Mouse (Mus musculus): ENCODE measurements around the gene Ror2. TPM values are rescaled to one million over a fixed set of nuclear protein-coding genes. Genes with fewer than 3 reads are reported as not detected.
A peak's percentile ranks its signal among the peaks of the same experiment; 100 is the strongest.

The Ror2 gene
- polyA plus RNA-seq, 1 experiment from 2014 or later: 18.2 TPM

- H3K4me3 ChIP-seq (ENCODE audit: low read depth, low read length): peak overlapping the region; percentile 22
- H3K4me1 ChIP-seq (ENCODE audit: insufficient read depth): peaks cover 23% of the 10 kb centered on the region
- H3K36me3 ChIP-seq (ENCODE audit: insufficient read depth): no peaks in the 10 kb centered on the region
- 32% methylated on average over 24 of the region's 24 CpGs for WGBS
- peak overlapping the region; percentile 53 for H3K4me2 ChIP-seq
- TF ChIP-seq CTCF (IDR thresholded peaks at IDR 0.05; ENCODE audit: low read depth): no peak
- peak overlapping the region; percentile 38 for H3K9ac ChIP-seq
- peak; percentile 77 for ATAC-seq (ENCODE audit: insufficient read depth)
- DNase-seq: peak; percentile 71
- H3K27ac ChIP-seq (ENCODE audit: low read depth): peak overlapping the region; percentile 66
- no peaks in the 10 kb centered on the region for H3K9me3 ChIP-seq (ENCODE audit: low read depth, low read length)
- no peaks in the 10 kb centered on the region for H3K27me3 ChIP-seq (ENCODE audit: insufficient read depth, low read length)
Observed at GRCm38 (mm10) chr13:53248586-53249401, 37.1 kb downstream of the Ror2 start.

- no peaks in the 10 kb centered on the region for H3K27me3 ChIP-seq (ENCODE audit: insufficient read depth, low read length)
- H3K4me3 ChIP-seq (ENCODE audit: low read depth, low read length): no peak overlapping the region
- DNase-seq (peak; percentile 40), ATAC-seq (ENCODE audit: insufficient read depth) (no peak)
- no peak overlapping the region for H3K9ac ChIP-seq
- H3K9me3 ChIP-seq (ENCODE audit: low read depth, low read length): no peaks in the 10 kb centered on the region
- H3K4me1 ChIP-seq (ENCODE audit: insufficient read depth): peaks cover 23% of the 10 kb centered on the region
- H3K36me3 ChIP-seq (ENCODE audit: insufficient read depth): no peaks in the 10 kb centered on the region
- no peak overlapping the region for H3K4me2 ChIP-seq
- no peak for TF ChIP-seq CTCF (IDR thresholded peaks at IDR 0.05; ENCODE audit: low read depth)
- peak overlapping the region; percentile 6; the same call in 1 of the 2 replicates for H3K27ac ChIP-seq (ENCODE audit: low read depth)
- 50% methylated on average over 6 of the region's 6 CpGs for WGBS
Observed at GRCm38 (mm10) chr13:53248080-53248479, 37.8 kb downstream of the Ror2 start.

- WGBS: 55% methylated on average over 6 of the region's 6 CpGs
- no peak overlapping the region; the same call in 1 of the 2 replicates for H3K4me2 ChIP-seq
Observed at GRCm38 (mm10) chr13:53247175-53247574, 38.7 kb downstream of the Ror2 start.

DNA sequence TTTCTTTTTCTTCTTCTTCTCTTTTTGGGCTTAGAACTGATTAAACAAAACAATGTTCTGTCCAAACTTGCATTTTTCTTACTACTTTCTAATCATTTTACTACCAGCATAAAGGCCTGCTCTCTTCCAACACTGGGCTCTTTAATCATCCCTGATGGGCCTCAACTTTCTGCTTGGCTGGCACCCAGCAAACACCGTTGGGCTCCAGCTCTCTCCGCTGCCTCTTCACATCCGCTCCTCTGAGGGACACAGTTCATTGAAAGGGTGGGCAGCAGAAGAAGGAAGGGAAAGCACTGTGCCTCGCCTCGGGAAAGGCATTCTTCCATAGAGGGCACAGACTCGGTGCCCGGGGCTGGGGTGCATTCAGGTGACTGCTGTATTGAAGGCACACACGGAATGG is 41.8 kb downstream of the Ror2 start:
- H3K36me3 ChIP-seq (ENCODE audit: insufficient read depth): peaks cover 4% of the 10 kb centered on the region; the same call in 1 of the 2 replicates
- H3K4me1 ChIP-seq (ENCODE audit: insufficient read depth): peaks cover 19% of the 10 kb centered on the region
- H3K4me2 ChIP-seq: no peak overlapping the region
- ATAC-seq (ENCODE audit: insufficient read depth) (no peak), DNase-seq (peak; percentile 70)
- H3K27ac ChIP-seq (ENCODE audit: low read depth): peak overlapping the region; percentile 7; the same call in 1 of the 2 replicates
- no peak overlapping the region for H3K4me3 ChIP-seq (ENCODE audit: low read depth, low read length)
- no peaks in the 10 kb centered on the region for H3K27me3 ChIP-seq (ENCODE audit: insufficient read depth, low read length)
- TF ChIP-seq CTCF (IDR thresholded peaks at IDR 0.05; ENCODE audit: low read depth): no peak
- WGBS: 39% methylated on average over 8 of the region's 8 CpGs
- H3K9me3 ChIP-seq (ENCODE audit: low read depth, low read length): peaks cover 6% of the 10 kb centered on the region; the same call in 1 of the 2 replicates
- no peak overlapping the region for H3K9ac ChIP-seq

More at GRCm38 (mm10) chr13:53247175-53247574, 38.7 kb downstream of the Ror2 start:
- ATAC-seq (ENCODE audit: insufficient read depth) (no peak), DNase-seq (peak; percentile 25)
- H3K36me3 ChIP-seq (ENCODE audit: insufficient read depth): peaks cover 4% of the 10 kb centered on the region; the same call in 1 of the 2 replicates
- H3K9ac ChIP-seq: no peak overlapping the region
- H3K4me1 ChIP-seq (ENCODE audit: insufficient read depth): peaks cover 23% of the 10 kb centered on the region
- no peaks in the 10 kb centered on the region for H3K27me3 ChIP-seq (ENCODE audit: insufficient read depth, low read length)
- H3K4me3 ChIP-seq (ENCODE audit: low read depth, low read length): no peak overlapping the region
- no peak for TF ChIP-seq CTCF (IDR thresholded peaks at IDR 0.05; ENCODE audit: low read depth)
- peak overlapping the region; percentile 40 for H3K27ac ChIP-seq (ENCODE audit: low read depth)
- no peaks in the 10 kb centered on the region for H3K9me3 ChIP-seq (ENCODE audit: low read depth, low read length)

GRCm38 (mm10) chr13:53237455-53237854 is 48.5 kb downstream of the Ror2 start:
- no peak overlapping the region for H3K9ac ChIP-seq

DNA sequence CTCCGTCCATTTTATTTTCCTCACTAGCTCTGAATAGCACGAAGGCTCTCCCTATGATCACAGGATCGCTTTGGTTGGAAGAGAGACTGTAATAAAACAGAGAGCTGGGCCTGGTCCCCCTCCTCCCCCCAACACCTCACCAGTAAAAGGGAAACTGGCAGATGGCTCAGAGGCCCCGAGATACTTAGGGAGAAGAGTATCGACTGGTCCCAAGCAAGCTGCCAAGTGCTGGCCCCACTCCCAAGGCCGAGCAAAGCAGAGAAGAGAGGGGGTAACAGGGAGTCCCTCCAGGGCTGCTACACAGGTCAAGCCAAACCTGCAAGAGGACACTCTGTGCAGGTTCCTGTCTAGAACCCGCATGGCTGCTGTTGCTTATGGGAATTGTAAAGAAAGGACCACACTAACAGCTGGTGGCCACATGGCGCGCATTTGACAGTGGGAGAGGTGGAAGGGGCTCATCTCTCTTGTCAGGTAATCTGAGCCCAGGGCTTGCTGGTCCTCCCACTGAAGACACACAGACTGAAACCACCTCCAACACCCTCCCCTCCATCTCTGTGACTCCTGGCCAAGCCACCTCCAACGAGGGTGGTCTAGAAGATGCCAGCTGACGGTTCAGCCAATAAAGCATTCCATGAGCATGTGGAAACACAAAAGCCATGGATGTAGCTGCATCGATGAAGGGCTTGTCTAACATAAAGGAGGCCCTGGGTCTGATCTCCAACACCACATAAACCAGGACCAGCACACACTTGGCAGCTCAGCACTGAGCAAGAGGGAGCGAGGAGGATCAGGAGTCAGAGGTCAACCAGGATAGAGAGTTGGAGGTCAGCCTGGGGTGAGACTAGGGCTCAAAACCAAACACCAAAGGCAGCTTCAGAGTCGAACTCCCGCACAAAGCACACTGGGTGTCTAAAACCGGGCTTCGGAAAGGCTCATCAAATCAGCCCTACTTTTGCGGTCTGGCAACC is 49.2 kb downstream of the Ror2 start:
- 30% methylated on average over 18 of the region's 18 CpGs for WGBS
- peak; percentile 62 for DNase-seq
- peak; percentile 57 for ATAC-seq (ENCODE audit: insufficient read depth)
- H3K4me1 ChIP-seq (ENCODE audit: insufficient read depth): peaks cover 45% of the 10 kb centered on the region
- peaks cover 6% of the 10 kb centered on the region; the same call in 1 of the 2 replicates for H3K9me3 ChIP-seq (ENCODE audit: low read depth, low read length)
- H3K4me3 ChIP-seq (ENCODE audit: low read depth, low read length): no peak overlapping the region
- no peak for TF ChIP-seq CTCF (IDR thresholded peaks at IDR 0.05; ENCODE audit: low read depth)
- H3K27me3 ChIP-seq (ENCODE audit: insufficient read depth, low read length): no peaks in the 10 kb centered on the region
- peak overlapping the region; percentile 11; the same call in 1 of the 2 replicates for H3K4me2 ChIP-seq
- H3K9ac ChIP-seq: no peak overlapping the region
- no peaks in the 10 kb centered on the region for H3K36me3 ChIP-seq (ENCODE audit: insufficient read depth)
- H3K27ac ChIP-seq (ENCODE audit: low read depth): peak overlapping the region; percentile 58

More at GRCm38 (mm10) chr13:53237455-53237854, 48.5 kb downstream of the Ror2 start:
- TF ChIP-seq CTCF (IDR thresholded peaks at IDR 0.05; ENCODE audit: low read depth): no peak
- Histone ChIP-seq H3K27me3 (ENCODE audit: insufficient read depth, low read length) (no peaks in the 10 kb centered on the region), H3K27ac (ENCODE audit: low read depth) (no peak overlapping the region; the same call in 1 of the 2 replicates), H3K4me1 (ENCODE audit: insufficient read depth) (peaks cover 42% of the 10 kb centered on the region), H3K4me3 (ENCODE audit: low read depth, low read length) (no peak overlapping the region), H3K4me2 (no peak overlapping the region), H3K9me3 (ENCODE audit: low read depth, low read length) (peaks cover 6% of the 10 kb centered on the region; the same call in 1 of the 2 replicates), H3K36me3 (ENCODE audit: insufficient read depth) (peaks cover 3% of the 10 kb centered on the region; the same call in 1 of the 2 replicates)
- WGBS: 48% methylated on average over 10 of the region's 10 CpGs
- no peak for ATAC-seq (ENCODE audit: insufficient read depth)
- DNase-seq: peak; percentile 71
